In the genomic region with DNA sequence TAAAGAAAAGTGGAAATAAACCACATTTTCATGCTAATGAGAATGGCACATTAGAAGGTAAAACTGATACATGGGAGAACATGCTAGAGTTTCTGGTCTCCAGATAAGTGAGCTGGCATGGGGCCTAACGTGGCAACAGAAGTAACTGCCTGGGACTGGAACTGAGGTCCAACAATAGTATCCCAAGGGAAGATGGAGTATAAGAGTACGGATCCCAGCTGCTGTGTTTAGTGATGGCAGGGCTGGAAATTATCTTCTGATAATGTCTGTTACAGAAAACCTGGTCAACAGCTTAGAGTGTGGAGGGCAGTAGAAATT, we compare ENCODE assay signal across 35 mouse cellular contexts. TPM values are rescaled to one million over a fixed set of nuclear protein-coding genes. Genes with fewer than 3 reads are reported as not detected.
DNase-seq lines count a peak whose midpoint lies in the region; ATAC-seq and TF ChIP-seq lines count a peak whose summit lies in the region.
"Had no signal": no experiment of that assay in that cellular context is flagged by ENCODE, and none has a peak within 500 bp of the region (broad histone marks: within the 10 kb centered on the region; RNA-seq: fewer than 3 reads in every experiment).

No protein-coding gene starts in this region.

- H3K36me3 ChIP-seq in kidney, embryonic 15.5 days: no peaks in the 10 kb centered on the region
- H3K36me3 ChIP-seq: embryonic facial prominence, embryonic 10.5 days; embryonic facial prominence, embryonic 15.5 days; forebrain, embryonic 12.5 days; heart, embryonic 12.5 days; limb, embryonic 13.5 days; liver, embryonic 12.5 days; midbrain, embryonic 10.5 days; midbrain, embryonic 15.5 days; neural tube, embryonic 15.5 days had no signal

- no peak for TF ChIP-seq CTCF in layer of hippocampus, adult 2 months (conservative IDR thresholded peaks at IDR 0.05)

- WGBS in kidney, embryonic 15.5 days: 57% methylated on average over 2 of the region's 2 CpGs

- no peak for DNase-seq in frontal cortex, postnatal 10 days (ENCODE audit: low spot score in 2 of 2)
- no peak for DNase-seq in kidney, adult 11 months
- DNase-seq in layer of hippocampus, adult 2 months (ENCODE audit: low spot score in 2 of 2): no peak
- no peak for DNase-seq in layer of hippocampus, adult 9-11 months
- peak; percentile 21 for DNase-seq in right cerebral cortex, postnatal 14 days
- no peak for DNase-seq in right cerebral cortex, adult 18-20 months
- DNase-seq: adrenal gland, adult 8-10 months; cerebellum, adult 2 months; cerebellum, postnatal 14 days; forebrain, postnatal 0 days; gastrocnemius, postnatal 36 days; heart, adult 2 months; kidney, postnatal 36 days; liver, postnatal 0 days; retina, postnatal 1 day; thymus, adult 18-20 months; thymus, postnatal 25 days had no signal

- H3K4me2 ChIP-seq in kidney, embryonic 15.5 days: no peak overlapping the region
- H3K4me2 ChIP-seq: embryonic facial prominence, embryonic 15.5 days; forebrain, embryonic 12.5 days; heart, embryonic 12.5 days; hindbrain, embryonic 14.5 days; limb, embryonic 13.5 days; liver, embryonic 12.5 days; midbrain, embryonic 15.5 days; neural tube, embryonic 15.5 days had no signal

- peaks cover 4% of the 10 kb centered on the region; the same call in 1 of the 2 replicates for H3K4me1 ChIP-seq in kidney, embryonic 15.5 days
- H3K4me1 ChIP-seq: embryonic facial prominence, embryonic 10.5 days; embryonic facial prominence, embryonic 15.5 days; forebrain, embryonic 12.5 days; limb, embryonic 13.5 days; liver, embryonic 12.5 days; midbrain, embryonic 10.5 days; midbrain, embryonic 15.5 days; neural tube, embryonic 15.5 days had no signal

- no peak overlapping the region for H3K9ac ChIP-seq in kidney, embryonic 15.5 days
- H3K9ac ChIP-seq: embryonic facial prominence, embryonic 15.5 days; forebrain, embryonic 12.5 days; forebrain, postnatal 0 days; heart, embryonic 12.5 days; hindbrain, embryonic 14.5 days; limb, embryonic 13.5 days; liver, embryonic 12.5 days; liver, postnatal 0 days; midbrain, embryonic 15.5 days; neural tube, embryonic 15.5 days had no signal

- H3K27ac ChIP-seq in kidney, embryonic 15.5 days: peak overlapping the region; percentile 81
- peak overlapping the region; percentile 36; the same call in 1 of the 2 replicates for H3K27ac ChIP-seq in layer of hippocampus, adult 2 months
- H3K27ac ChIP-seq: embryonic facial prominence, embryonic 10.5 days; embryonic facial prominence, embryonic 15.5 days; forebrain, embryonic 12.5 days; heart, adult 2 months; hindbrain, embryonic 14.5 days; limb, embryonic 13.5 days; liver, embryonic 12.5 days; midbrain, embryonic 10.5 days; midbrain, embryonic 15.5 days; neural tube, embryonic 15.5 days had no signal

- H3K4me3 ChIP-seq in kidney, embryonic 15.5 days (replicated peaks): no peak overlapping the region
- no peak overlapping the region for H3K4me3 ChIP-seq in layer of hippocampus, adult 2 months
- H3K4me3 ChIP-seq: embryonic facial prominence, embryonic 10.5 days; embryonic facial prominence, embryonic 15.5 days; forebrain, embryonic 12.5 days; heart, adult 2 months; heart, embryonic 12.5 days; limb, embryonic 13.5 days; liver, embryonic 12.5 days; midbrain, embryonic 10.5 days; midbrain, embryonic 15.5 days; neural tube, embryonic 15.5 days had no signal

- H3K9me3 ChIP-seq in kidney, embryonic 15.5 days (replicated peaks): no peaks in the 10 kb centered on the region
- H3K9me3 ChIP-seq: embryonic facial prominence, embryonic 10.5 days; embryonic facial prominence, embryonic 15.5 days; forebrain, embryonic 12.5 days; heart, embryonic 12.5 days; limb, embryonic 13.5 days; liver, embryonic 12.5 days; midbrain, embryonic 10.5 days; midbrain, embryonic 15.5 days; neural tube, embryonic 15.5 days had no signal

- no peaks in the 10 kb centered on the region for H3K27me3 ChIP-seq in kidney, embryonic 15.5 days
- H3K27me3 ChIP-seq: CH12.LX; embryonic facial prominence, embryonic 15.5 days; forebrain, embryonic 12.5 days; heart, embryonic 12.5 days; limb, embryonic 13.5 days; midbrain, embryonic 15.5 days; neural tube, embryonic 15.5 days had no signal

- ATAC-seq in frontal cortex, adult (ENCODE audit: low TSS enrichment): peak; percentile 25; the same call in 1 of the 2 replicates
- no peak for ATAC-seq in kidney, embryonic 15.5 days (replicated peaks; ENCODE audit: low FRiP score)
- ATAC-seq: forebrain, postnatal 0 days; liver, embryonic 12.5 days; liver, postnatal 0 days; midbrain, embryonic 15.5 days had no signal

RNA-seq across cellular contexts. Expression of a gene that starts 2.7 kb away (rescaled TPM):
- polyA plus RNA-seq in kidney, embryonic 15.5 days (2015; fragmentation: Nextera tagmentation; extraction: Ambion mirVana): 0.17 and 0.22 TPM in 2 replicates
- 1 to 10 TPM; 5.7 to 7.7 TPM for total RNA-seq in layer of hippocampus, adult 2 months (2021)
- total RNA-seq: adrenal gland, adult 8-10 months; CH12.LX; ES-E14; gastrocnemius, postnatal 36 days; heart, adult 2 months; hematopoietic stem cell, adult 5-6 weeks; megakaryocyte progenitor cell, adult 5-6 weeks had no signal
- polyA plus RNA-seq: C2C12; embryonic facial prominence, embryonic 10.5 days; embryonic facial prominence, embryonic 15.5 days; heart, adult 2 months; heart, embryonic 12.5 days; heart, postnatal 0 days; limb, embryonic 13.5 days; liver, embryonic 12.5 days; liver, postnatal 0 days; midbrain, embryonic 10.5 days had no signal

RNA-seq across cellular contexts. Expression of a gene that starts 9.5 kb away (rescaled TPM):
- polyA plus RNA-seq in kidney, embryonic 15.5 days (2015; fragmentation: Nextera tagmentation; extraction: Ambion mirVana): 7.2 and 9.3 TPM in 2 replicates
- 10 to 100 TPM in 1 of 2 experiments, 1 to 10 TPM in 1; 8.7 to 10.2 TPM for total RNA-seq in layer of hippocampus, adult 2 months (2021)

RNA-seq across cellular contexts. Expression of a gene that starts 28.5 kb away (rescaled TPM):
- 19.3 and 20.0 TPM in 2 replicates for polyA plus RNA-seq in kidney, embryonic 15.5 days (2015; fragmentation: Nextera tagmentation; extraction: Ambion mirVana)
- total RNA-seq in layer of hippocampus, adult 2 months (2021): 10 to 100 TPM; 43.8 to 45.6 TPM
